Mouse (Mus musculus) ES-Bruce4 (cell line): ENCODE measurements around the gene Anapc16. TPM values are rescaled to one million over a fixed set of nuclear protein-coding genes. Genes with fewer than 3 reads are reported as not detected.

Experiments used
- H3K27ac ChIP-seq: 2 replicates; pipeline ENCODE4 v1.5.1; 2012; ENCODE audit warnings: low read length, inconsistent platforms; ENCODE audit not compliant: insufficient read depth
- H3K27me3 ChIP-seq: 2 replicates; pipeline ENCODE4 v1.6.1; 2012; ENCODE audit warnings: mild to moderate bottlenecking, low read length, inconsistent platforms; ENCODE audit not compliant: control insufficient read depth, poor library complexity, insufficient read depth, severe bottlenecking
- H3K36me3 ChIP-seq: 2 replicates; pipeline ENCODE4 v1.6.1; 2012; ENCODE audit warnings: inconsistent platforms, mild to moderate bottlenecking, low read length, moderate library complexity; ENCODE audit not compliant: control insufficient read depth, poor library complexity, insufficient read depth, severe bottlenecking
- H3K4me1 ChIP-seq: one replicate; pipeline ENCODE4 v1.8.1; 2011; ENCODE audit warnings: low read length; ENCODE audit not compliant: control insufficient read depth, insufficient read depth
- H3K4me3 ChIP-seq: 2 replicates; pipeline ENCODE4 v1.5.1; 2011; ENCODE audit warnings: low read depth, mild to moderate bottlenecking, low read length
- H3K9ac ChIP-seq: 2 replicates; pipeline ENCODE4 v1.6.1; 2012; ENCODE audit warnings: low read depth, mild to moderate bottlenecking, inconsistent platforms; ENCODE audit not compliant: poor library complexity, severe bottlenecking
- H3K9me3 ChIP-seq: replicated peaks from 2 replicates; pipeline ENCODE4 v1.6.1; 2012; ENCODE audit warnings: mild to moderate bottlenecking, low read length, inconsistent platforms; ENCODE audit not compliant: control insufficient read depth, poor library complexity, insufficient read depth, severe bottlenecking
- CTCF ChIP-seq: IDR thresholded peaks from one replicate; pipeline ENCODE4 v1.8.1; 2011; ENCODE audit warnings: low read depth, low read length
- EP300 ChIP-seq: IDR thresholded peaks from 2 replicates; pipeline ENCODE4 v1.6.1; 2011; ENCODE audit warnings: low read depth, low read length; ENCODE audit not compliant: insufficient read depth
- POLR2A ChIP-seq: IDR thresholded peaks from one replicate; pipeline ENCODE4 v1.8.1; 2011; ENCODE audit warnings: low read length; ENCODE audit not compliant: insufficient read depth
- polyA plus RNA-seq: library from polyadenylated mRNA; stranded (reverse); fragments of >200 nt; gene quantifications from 2 replicates; pipeline ENCODE4 v1.2.4, GENCODE M21; 2011; ENCODE audit warnings: low read depth; ENCODE audit not compliant: missing spikeins, insufficient read depth, insufficient read length

The Anapc16 gene
- polyA plus RNA-seq, 1 experiment: 24.4 TPM

DNA sequence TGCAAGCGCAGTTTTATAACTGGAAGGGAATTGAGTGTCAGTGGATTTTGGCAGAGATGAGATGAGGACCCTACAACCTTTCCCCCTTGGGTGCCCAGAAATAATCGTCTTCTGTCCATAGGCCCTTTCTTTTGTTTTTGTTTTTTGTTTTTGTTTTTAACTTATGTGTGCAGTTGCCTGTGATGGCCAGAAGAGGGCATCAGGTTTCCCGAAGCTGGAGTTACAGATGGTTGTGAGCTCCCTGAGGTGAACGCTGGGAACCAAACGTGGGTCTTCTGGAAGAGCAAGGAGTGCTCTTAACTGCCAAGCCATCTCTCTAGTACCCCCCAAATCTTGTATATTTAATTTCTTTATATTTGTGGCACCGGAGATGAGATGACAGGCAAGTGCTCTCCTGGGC, 36.2 kb downstream of the Anapc16 start:
- no peak overlapping the region for H3K9ac ChIP-seq
- H3K27ac ChIP-seq: no peak overlapping the region
- H3K36me3 ChIP-seq: no peaks in the 10 kb centered on the region
- no peak overlapping the region for H3K4me3 ChIP-seq
- no peaks in the 10 kb centered on the region for H3K27me3 ChIP-seq
- TF ChIP-seq CTCF: peak; percentile 47
- TF ChIP-seq EP300: no peak
- H3K4me1 ChIP-seq: peaks cover 16% of the 10 kb centered on the region
- no peaks in the 10 kb centered on the region for H3K9me3 ChIP-seq

DNA sequence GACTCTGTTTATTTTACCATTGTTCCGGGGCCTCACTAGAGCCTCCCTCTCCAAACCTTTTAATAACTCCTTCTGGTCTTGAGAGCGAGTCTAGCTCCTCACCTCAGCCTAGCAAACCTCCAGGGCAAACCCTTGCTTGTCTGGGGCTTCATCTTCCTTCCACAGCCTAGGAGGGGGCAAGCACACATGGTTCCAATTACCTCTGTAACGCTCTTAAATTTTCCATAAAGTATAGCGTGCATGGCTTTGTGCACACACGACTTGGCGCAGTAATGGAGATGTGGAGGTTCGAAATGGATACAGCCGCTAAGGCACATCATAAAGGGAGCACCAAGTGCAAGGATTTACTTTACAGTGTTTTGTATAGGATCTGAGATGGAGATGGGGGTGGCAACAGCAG, 37.1 kb downstream of the Anapc16 start:
- H3K27ac ChIP-seq: no peak overlapping the region
- H3K4me1 ChIP-seq: peaks cover 8% of the 10 kb centered on the region
- H3K9me3 ChIP-seq: no peaks in the 10 kb centered on the region
- H3K4me3 ChIP-seq: no peak overlapping the region
- no peak overlapping the region for H3K9ac ChIP-seq
- no peaks in the 10 kb centered on the region for H3K27me3 ChIP-seq
- H3K36me3 ChIP-seq: no peaks in the 10 kb centered on the region
- TF ChIP-seq EP300 (no peak), CTCF (no peak), POLR2A (no peak)

DNA sequence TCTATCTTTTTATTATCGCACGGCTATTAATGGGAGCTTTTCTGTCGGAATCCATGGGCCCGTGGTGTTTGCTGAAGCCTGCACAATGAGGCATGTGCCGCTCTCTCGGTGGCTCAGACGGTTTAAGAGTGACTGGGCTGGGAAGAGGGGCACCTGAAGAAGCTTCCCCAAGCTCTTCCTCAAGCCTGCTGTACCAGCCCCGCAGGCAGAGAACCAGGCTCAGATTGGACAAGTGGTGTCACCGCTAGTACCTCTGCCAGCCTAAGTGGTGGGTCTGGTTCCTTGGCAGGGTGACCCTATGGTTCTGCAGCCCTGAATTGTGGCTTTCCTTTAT, 37.6 kb downstream of the Anapc16 start:
- peak overlapping the region; percentile 3; the same call in 1 of the 2 replicates for H3K9ac ChIP-seq
- no peak for TF ChIP-seq POLR2A
- no peak for TF ChIP-seq EP300
- TF ChIP-seq CTCF: no peak
- H3K36me3 ChIP-seq: no peaks in the 10 kb centered on the region
- H3K27ac ChIP-seq: no peak overlapping the region
- H3K9me3 ChIP-seq: no peaks in the 10 kb centered on the region
- peaks cover 4% of the 10 kb centered on the region for H3K4me1 ChIP-seq
- H3K4me3 ChIP-seq: peak overlapping the region; percentile 4
- H3K27me3 ChIP-seq: no peaks in the 10 kb centered on the region

DNA sequence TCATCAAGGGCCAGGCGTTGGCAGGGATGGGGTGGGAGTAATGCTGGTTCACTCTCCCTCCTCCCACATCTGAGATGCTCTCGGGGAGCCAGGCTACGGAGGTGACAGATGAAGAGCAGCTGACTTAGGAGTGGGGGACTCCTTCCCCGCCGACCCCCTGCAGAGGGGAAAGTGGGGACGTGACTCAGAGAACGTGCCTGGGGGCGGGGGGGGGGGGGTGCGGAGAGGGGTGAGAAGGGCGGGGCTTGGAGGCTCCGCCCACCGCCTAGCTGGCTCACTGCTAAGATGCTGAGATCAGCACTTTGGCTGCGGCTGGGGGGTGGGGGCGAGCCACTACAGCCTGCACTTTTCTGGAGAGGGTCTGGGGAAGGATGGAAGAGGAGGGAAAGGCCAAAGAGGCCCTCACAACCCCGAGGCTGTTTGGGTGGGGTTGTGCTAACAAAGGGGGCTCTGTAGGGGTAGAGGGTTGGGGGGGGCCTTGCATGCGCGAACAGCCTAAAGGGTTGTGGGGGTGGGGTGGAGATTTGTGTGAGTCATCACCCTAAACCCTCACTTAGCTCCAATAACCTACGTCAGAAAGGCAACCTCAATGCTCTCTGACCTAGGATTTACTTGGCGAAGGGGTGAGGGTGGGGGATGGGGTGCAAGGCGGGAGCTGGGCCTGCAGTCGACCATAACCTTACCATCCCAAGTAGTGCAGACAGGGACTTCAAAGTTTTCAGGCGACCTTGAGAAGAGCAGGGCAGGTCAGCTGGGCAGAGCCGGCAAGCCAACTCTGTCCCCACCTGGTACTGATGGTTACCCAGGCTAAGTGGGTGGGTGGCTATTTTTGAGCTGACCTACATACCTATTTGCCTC, 38.2 kb downstream of the Anapc16 start:
- Histone ChIP-seq H3K4me3 (peak overlapping the region; percentile 37), H3K4me1 (peaks cover 4% of the 10 kb centered on the region), H3K9ac (peak overlapping the region; percentile 3; the same call in 1 of the 2 replicates), H3K27ac (peak overlapping the region; percentile 39; the same call in 1 of the 2 replicates), H3K36me3 (no peaks in the 10 kb centered on the region), H3K9me3 (no peaks in the 10 kb centered on the region), H3K27me3 (no peaks in the 10 kb centered on the region)
- TF ChIP-seq CTCF (no peak), POLR2A (no peak), EP300 (peak; percentile 80)

DNA sequence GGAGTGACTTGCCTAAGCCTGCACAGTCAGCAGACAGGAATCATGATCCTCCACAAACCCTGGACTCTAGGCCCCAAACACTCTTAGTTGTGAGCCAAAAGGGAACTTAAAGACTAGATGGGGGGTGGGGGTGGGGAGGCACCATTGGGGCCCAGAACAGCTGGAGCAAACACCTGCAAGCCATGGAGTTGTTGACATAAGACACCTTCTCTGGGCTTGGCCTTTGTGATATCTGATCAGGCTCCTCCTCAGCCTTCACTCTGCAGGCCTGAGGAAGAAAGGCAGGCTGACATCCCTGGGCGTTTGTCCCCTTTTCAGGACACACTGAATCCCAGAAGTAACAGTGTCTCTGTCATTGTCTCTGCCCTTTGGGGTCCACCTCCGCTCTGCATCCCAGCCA, 39.3 kb downstream of the Anapc16 start:
- TF ChIP-seq POLR2A: no peak
- peak; percentile 97 for TF ChIP-seq EP300
- H3K27me3 ChIP-seq: no peaks in the 10 kb centered on the region
- peak overlapping the region; percentile 39; the same call in 1 of the 2 replicates for H3K27ac ChIP-seq
- H3K9ac ChIP-seq: no peak overlapping the region
- peak overlapping the region; percentile 19; the same call in 1 of the 2 replicates for H3K4me3 ChIP-seq
- no peaks in the 10 kb centered on the region for H3K36me3 ChIP-seq
- no peaks in the 10 kb centered on the region for H3K9me3 ChIP-seq
- H3K4me1 ChIP-seq: peaks cover 7% of the 10 kb centered on the region

DNA sequence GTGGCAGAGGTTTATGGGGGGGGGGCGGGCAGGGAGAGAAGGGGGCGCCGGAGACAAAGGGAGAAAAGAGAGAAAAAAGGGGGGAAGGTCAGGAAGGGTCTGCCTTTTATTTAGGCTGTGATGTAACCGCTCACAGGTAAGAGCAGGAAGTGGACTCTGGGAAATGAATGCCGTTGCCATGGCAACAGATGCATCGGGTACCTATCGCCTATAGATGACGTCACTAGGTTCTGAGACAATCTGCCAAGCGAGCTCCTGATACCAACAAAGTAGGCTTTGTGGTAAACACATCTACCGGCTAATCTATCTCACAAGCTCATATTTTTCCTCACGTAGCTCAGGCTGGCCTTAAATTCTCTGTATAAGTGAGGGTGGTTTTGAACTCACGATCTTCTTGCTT, 43.4 kb downstream of the Anapc16 start:
- no peak for TF ChIP-seq POLR2A
- no peak for TF ChIP-seq CTCF
- no peak for TF ChIP-seq EP300
- Histone ChIP-seq H3K27me3 (no peaks in the 10 kb centered on the region), H3K4me3 (no peak overlapping the region), H3K36me3 (no peaks in the 10 kb centered on the region), H3K4me1 (peaks cover 15% of the 10 kb centered on the region), H3K9ac (no peak overlapping the region), H3K27ac (no peak overlapping the region), H3K9me3 (no peaks in the 10 kb centered on the region)
